Mouse (Mus musculus) thymus, adult 2 months (tissue): ENCODE measurements around the gene Cdadc1.

Experiments used
- CTCF ChIP-seq: fragments of 200-500 bp; IDR thresholded peaks from 2 replicates; pipeline ENCODE4 v1.5.1; 2012; ENCODE audit warnings: mild to moderate bottlenecking, control low read depth, low read length, moderate library complexity, borderline replicate concordance; ENCODE audit not compliant: control insufficient read depth, poor library complexity, insufficient read depth; ENCODE audit errors: extremely low read depth
- POLR2A ChIP-seq: fragments of 200-500 bp; IDR thresholded peaks from 2 replicates; pipeline ENCODE4 v1.6.1; 2012; ENCODE audit warnings: mild to moderate bottlenecking, low read length, control low read depth, moderate library complexity; ENCODE audit not compliant: control insufficient read depth, poor library complexity, insufficient read depth; ENCODE audit errors: extremely low read depth

- TF ChIP-seq CTCF (no peak), POLR2A (no peak)
These were observed 63.9 kb downstream of the Cdadc1 start for GRCm38 (mm10) chr14:59533908-59534307.
